Mouse (Mus musculus): ENCODE results near the gene Heg1. TPM values are rescaled to one million over a fixed set of nuclear protein-coding genes. Genes with fewer than 3 reads are reported as not detected.
A peak's percentile ranks its signal among the peaks of the same experiment; 100 is the strongest.

The Heg1 gene
- total RNA-seq, 2 experiments from 2014 or later = 54.7 to 72.6 TPM

DNA sequence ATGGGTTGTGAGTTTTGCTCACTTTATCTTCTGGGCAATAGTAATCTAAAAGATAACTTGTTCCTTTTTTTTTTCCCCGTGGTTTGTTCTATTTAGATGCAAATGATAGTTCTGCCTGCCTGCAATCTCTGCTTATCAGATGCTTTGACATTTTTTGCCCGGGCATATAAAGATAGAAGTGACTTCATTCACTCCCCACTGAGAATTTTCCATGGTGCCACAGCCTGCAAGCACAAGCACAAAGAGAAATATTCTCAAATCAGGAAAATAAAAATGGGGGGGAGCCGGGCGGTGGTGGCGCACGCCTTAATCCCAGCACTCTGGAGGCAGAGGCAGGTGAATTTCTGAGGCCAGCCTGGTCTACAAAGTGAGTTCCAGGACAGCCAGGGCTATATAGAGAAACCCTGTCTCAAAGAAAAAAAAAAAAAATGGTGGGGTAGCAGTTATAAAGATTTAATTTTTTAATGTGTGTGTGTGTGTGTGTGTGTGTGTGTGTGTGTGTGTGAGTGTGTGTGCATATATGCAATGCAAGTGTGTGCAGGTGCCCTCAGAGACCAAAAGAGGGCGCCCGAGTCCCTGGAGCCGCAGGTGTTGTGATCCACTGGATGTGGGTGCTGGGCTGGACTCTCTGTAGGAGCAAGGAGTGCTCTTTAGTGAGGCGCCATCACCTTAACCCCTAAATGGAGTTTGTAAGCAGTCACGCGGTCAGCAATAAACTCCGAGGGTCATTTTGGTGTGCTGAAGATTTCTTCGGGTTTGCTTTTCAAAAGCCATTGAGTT, 22.1 kb downstream of the Heg1 start:
- DNase-seq = no peak

- DNase-seq = no peak
Measured at GRCm38 (mm10) chr16:33708031-33708430, 23.9 kb downstream of the Heg1 start.

GRCm38 (mm10) chr16:33708585-33709397, 24.6 kb downstream of the Heg1 start:
- no peak for DNase-seq

- no peak for DNase-seq
Measured at GRCm38 (mm10) chr16:33714271-33714670, 30.1 kb downstream of the Heg1 start.

GRCm38 (mm10) chr16:33723241-33723640, 39.1 kb downstream of the Heg1 start:
- no peak for DNase-seq

GRCm38 (mm10) chr16:33723983-33724382, 39.8 kb downstream of the Heg1 start:
- DNase-seq = no peak

DNA sequence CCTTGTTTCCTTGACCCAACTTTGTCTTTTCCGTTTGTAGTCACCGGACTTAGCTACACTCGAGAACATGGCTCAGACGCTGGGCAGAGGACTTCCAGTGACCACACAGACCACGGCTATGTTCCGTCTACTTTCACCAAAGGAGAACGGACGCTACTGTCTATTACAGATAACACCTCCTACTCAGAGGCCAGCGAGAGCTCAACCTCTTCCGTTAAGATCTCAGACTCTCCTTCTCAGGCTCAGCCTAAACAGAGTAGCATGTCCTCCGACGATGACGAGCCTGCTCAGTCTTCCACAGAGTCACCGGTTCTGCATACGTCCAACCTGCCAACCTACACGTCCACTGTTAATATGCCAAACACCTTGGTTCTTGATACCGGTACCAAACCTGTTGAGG, 42.1 kb downstream of the Heg1 start:
- DNase-seq = no peak

DNA sequence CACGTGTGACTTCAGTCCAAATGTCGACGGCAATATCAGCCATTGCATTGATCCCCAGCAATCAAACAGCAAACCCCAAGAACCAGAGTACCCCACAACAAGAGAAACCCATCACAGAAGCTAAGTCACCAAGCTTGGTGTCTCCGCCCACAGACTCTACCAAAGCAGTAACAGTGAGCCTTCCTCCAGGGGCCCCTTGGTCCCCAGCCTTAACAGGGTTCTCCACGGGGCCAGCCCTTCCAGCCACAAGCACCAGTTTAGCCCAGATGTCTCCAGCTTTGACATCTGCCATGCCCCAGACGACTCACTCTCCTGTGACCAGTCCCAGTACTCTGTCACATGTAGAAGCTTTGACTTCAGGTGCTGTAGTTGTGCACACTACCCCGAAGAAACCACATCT, 42.7 kb downstream of the Heg1 start:
- DNase-seq = no peak

DNA sequence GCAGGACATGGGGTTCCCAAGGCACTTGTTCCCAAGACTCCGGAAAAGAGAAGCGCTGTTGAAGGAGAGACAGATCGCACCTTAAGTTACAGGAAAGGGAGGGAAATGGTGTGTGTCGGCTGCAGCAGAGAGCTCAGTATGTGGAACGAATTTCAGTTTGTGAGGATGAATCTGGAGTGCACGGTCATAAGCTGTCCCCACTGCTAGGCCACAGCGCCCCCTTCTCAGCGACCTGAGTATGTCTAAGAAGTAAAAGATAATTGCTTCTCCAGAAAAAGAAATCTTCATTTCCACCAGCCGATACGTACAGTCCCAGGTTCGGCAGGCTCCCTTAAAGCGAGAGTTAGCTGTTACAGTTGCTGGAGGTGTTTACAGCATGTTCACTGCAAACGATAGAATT, 44.3 kb downstream of the Heg1 start:
- DNase-seq = no peak

- DNase-seq = no peak
Measured at GRCm38 (mm10) chr16:33731291-33731690, 47.1 kb downstream of the Heg1 start.

- no peak for DNase-seq
Measured at GRCm38 (mm10) chr16:33732237-33732749, 48.1 kb downstream of the Heg1 start.

DNA sequence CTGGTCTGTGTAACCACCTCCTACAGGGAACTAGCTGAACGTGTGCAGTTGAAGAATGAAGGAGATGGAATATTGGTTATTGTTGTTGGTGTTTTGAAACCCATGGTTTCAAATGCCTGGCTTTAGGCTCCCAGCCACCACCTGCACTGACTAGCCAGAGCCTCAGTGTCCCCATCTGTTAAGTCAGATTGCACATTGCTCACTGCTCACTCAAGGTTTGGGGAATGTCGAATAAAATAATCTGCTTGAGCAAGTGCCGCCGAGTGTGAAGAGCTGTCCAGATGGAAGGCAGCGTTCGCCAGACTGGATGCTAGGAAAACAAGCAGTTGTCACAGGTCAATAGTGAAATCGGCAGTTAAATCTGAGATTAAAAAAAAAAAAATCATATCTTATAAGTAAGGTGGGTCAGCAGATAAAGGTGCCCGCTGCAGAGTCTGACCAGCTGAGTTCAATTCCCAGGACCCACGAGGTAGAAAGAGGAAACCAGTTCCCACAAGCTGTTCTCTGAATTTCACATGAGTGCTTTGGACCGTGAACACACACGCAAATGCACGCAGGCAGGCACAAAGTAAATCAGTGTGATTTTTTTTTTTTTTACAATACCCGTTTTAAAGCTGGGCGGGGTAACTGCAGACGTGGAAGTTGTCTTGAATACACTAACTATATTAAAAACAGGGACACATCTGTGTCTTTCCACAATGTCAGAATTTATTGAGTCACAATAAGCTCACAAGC, 48.8 kb downstream of the Heg1 start:
- DNase-seq = no peak

GRCm38 (mm10) chr16:33733864-33734263, 49.7 kb downstream of the Heg1 start:
- no peak for DNase-seq

- DNase-seq = no peak
Measured at GRCm38 (mm10) chr16:33734545-33734944, 50.4 kb downstream of the Heg1 start.

- DNase-seq = no peak
Measured at GRCm38 (mm10) chr16:33735238-33735637, 51.1 kb downstream of the Heg1 start.

- no peak for DNase-seq
Measured at GRCm38 (mm10) chr16:33735791-33736190, 51.6 kb downstream of the Heg1 start.

DNA sequence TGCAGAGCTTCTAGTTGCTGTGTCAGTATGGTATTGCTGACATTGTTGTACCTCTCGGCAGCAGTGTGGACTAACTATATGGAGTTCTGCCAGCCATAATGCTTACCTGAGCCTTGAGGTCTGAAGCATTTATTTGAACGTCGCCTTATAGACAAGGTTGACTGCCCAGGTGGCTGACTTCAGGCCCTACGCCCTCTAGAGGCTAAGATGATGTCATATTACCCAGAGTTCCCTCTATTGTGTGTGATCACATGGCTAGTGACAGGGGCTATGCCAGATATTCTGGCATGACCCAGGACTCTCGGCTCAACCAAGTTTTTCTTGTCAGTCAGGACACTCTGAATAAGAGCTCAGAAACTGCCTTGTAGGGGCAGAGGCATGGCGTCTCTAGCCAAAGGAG, 52.6 kb downstream of the Heg1 start:
- no peak for DNase-seq

- no peak for DNase-seq
Measured at GRCm38 (mm10) chr16:33738949-33739719, 55.0 kb downstream of the Heg1 start.

GRCm38 (mm10) chr16:33739802-33740201, 55.6 kb downstream of the Heg1 start:
- DNase-seq = peak; percentile 50

GRCm38 (mm10) chr16:33740416-33740815, 56.2 kb downstream of the Heg1 start:
- DNase-seq = no peak

GRCm38 (mm10) chr16:33741795-33742194, 57.6 kb downstream of the Heg1 start:
- no peak for DNase-seq

DNA sequence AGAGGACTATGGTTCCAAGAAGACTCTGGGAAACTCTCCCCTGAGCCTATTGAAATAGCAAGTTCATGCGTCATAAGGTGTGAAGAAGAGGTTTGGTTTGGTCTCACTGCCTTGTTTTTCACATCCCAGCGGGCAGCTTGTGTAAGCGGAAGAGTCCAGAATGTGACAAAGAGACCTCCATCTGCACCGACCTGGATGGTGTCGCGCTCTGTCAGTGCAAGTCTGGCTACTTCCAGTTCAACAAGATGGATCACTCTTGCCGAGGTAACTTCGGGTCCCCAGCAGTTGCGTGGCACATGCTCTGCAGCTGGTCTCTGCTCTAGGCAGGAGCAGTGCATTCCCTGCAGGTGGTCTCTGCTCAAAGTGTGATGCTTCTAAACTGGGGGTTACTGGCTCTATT, 58.1 kb downstream of the Heg1 start:
- no peak for DNase-seq
